Mouse (Mus musculus) small intestine, adult 2 months (tissue): ENCODE measurements around the gene Bbof1. TPM values are rescaled to one million over a fixed set of nuclear protein-coding genes. Genes with fewer than 3 reads are reported as not detected.

ENCODE experiments used
- H3K27ac ChIP-seq: fragments of 200-500 bp; 2 replicates; pipeline ENCODE4 v1.5.1; 2012; ENCODE audit warnings: low read depth, low read length, control low read depth, inconsistent platforms; ENCODE audit not compliant: insufficient read depth
- H3K27me3 ChIP-seq: fragments of 200-500 bp; 2 replicates; pipeline ENCODE4 v1.6.1; 2012; ENCODE audit warnings: mild to moderate bottlenecking, moderate library complexity, low read length, inconsistent platforms; ENCODE audit not compliant: control insufficient read depth, insufficient read depth
- H3K36me3 ChIP-seq: fragments of 200-500 bp; 2 replicates; pipeline ENCODE4 v1.6.1; 2012; ENCODE audit warnings: mild to moderate bottlenecking, low read length, control low read depth, inconsistent platforms; ENCODE audit not compliant: control insufficient read depth, insufficient read depth
- H3K4me1 ChIP-seq: fragments of 200-500 bp; 2 replicates; pipeline ENCODE4 v1.6.1; 2012; ENCODE audit warnings: low read length, inconsistent platforms, mixed read lengths; ENCODE audit not compliant: control insufficient read depth, insufficient read depth, insufficient read length
- H3K4me3 ChIP-seq: fragments of 200-500 bp; 2 replicates; pipeline ENCODE4 v1.5.1; 2012; ENCODE audit warnings: low read depth, mild to moderate bottlenecking, control low read depth, inconsistent platforms, low read length, moderate library complexity
- CTCF ChIP-seq: fragments of 200-500 bp; IDR thresholded peaks from 2 replicates; pipeline ENCODE4 v1.5.1; 2012; ENCODE audit warnings: low read depth, mild to moderate bottlenecking, control low read depth, inconsistent platforms, low read length, moderate library complexity, mixed read lengths; ENCODE audit not compliant: insufficient replicate concordance, insufficient read length; ENCODE audit errors: extremely low read depth
- POLR2A ChIP-seq: fragments of 200-500 bp; IDR thresholded peaks from 2 replicates; pipeline ENCODE4 v1.6.1; 2012; ENCODE audit warnings: low read depth, mild to moderate bottlenecking, control low read depth, inconsistent platforms, low read length, moderate library complexity
- WGBS: fragments of 180-500 bp; shearing (Covaris S2); methylation state at CpG from one replicate; pipeline ENCODE4 v1.1.7; 2018; 5-methylcytosine and 5-hydroxymethylcytosine counted together
- polyA plus RNA-seq: library from polyadenylated mRNA; depleted of rRNA; stranded (reverse); fragments of >200 nt; gene quantifications from 2 replicates; pipeline ENCODE4 v1.2.3, GENCODE M21; 2012

Bbof1 gene
- polyA plus RNA-seq, 1 experiment: not detected

GRCm38 (mm10) chr12:84373831-84374481 is 34.9 kb upstream of the Bbof1 start:
- peaks cover 68% of the 10 kb centered on the region for H3K36me3 ChIP-seq

GRCm38 (mm10) chr12:84382369-84382768 is 26.5 kb upstream of the Bbof1 start:
- 96% methylated on average over 4 of the region's 4 CpGs for WGBS

More at GRCm38 (mm10) chr12:84373831-84374481, 34.9 kb upstream of the Bbof1 start:
- Histone ChIP-seq H3K4me1 (peaks cover 2% of the 10 kb centered on the region; the same call in 1 of the 2 replicates), H3K4me3 (no peak overlapping the region), H3K27ac (no peak overlapping the region), H3K27me3 (no peaks in the 10 kb centered on the region)
- TF ChIP-seq POLR2A: no peak
- no peak for TF ChIP-seq CTCF
- WGBS: 33% methylated on average over 6 of the region's 6 CpGs

GRCm38 (mm10) chr12:84384644-84385081 is 24.2 kb upstream of the Bbof1 start:
- peaks cover 3% of the 10 kb centered on the region; the same call in 1 of the 2 replicates for H3K4me1 ChIP-seq
- peaks cover 55% of the 10 kb centered on the region for H3K36me3 ChIP-seq
- H3K27me3 ChIP-seq: no peaks in the 10 kb centered on the region
- WGBS: 18% methylated on average over 5 of the region's 5 CpGs
- peak overlapping the region; percentile 80 for H3K27ac ChIP-seq
- TF ChIP-seq POLR2A: no peak
- no peak for TF ChIP-seq CTCF
- H3K4me3 ChIP-seq: no peak overlapping the region

More at GRCm38 (mm10) chr12:84382369-84382768, 26.5 kb upstream of the Bbof1 start:
- Histone ChIP-seq H3K27ac (no peak overlapping the region), H3K36me3 (peaks cover 63% of the 10 kb centered on the region), H3K4me1 (peaks cover 3% of the 10 kb centered on the region; the same call in 1 of the 2 replicates), H3K4me3 (no peak overlapping the region), H3K27me3 (no peaks in the 10 kb centered on the region)
- TF ChIP-seq POLR2A: no peak
- no peak for TF ChIP-seq CTCF

GRCm38 (mm10) chr12:84385408-84385807 is 23.5 kb upstream of the Bbof1 start:
- H3K4me3 ChIP-seq: no peak overlapping the region
- peaks cover 3% of the 10 kb centered on the region; the same call in 1 of the 2 replicates for H3K4me1 ChIP-seq
- H3K27ac ChIP-seq: peak overlapping the region; percentile 63
- WGBS: 81% methylated on average over 4 of the region's 4 CpGs
- peaks cover 54% of the 10 kb centered on the region for H3K36me3 ChIP-seq
- no peaks in the 10 kb centered on the region for H3K27me3 ChIP-seq
- no peak for TF ChIP-seq POLR2A
- TF ChIP-seq CTCF: no peak

GRCm38 (mm10) chr12:84388097-84388496 is 20.8 kb upstream of the Bbof1 start:
- Histone ChIP-seq H3K36me3 (peaks cover 48% of the 10 kb centered on the region), H3K4me1 (peaks cover 3% of the 10 kb centered on the region; the same call in 1 of the 2 replicates), H3K27ac (no peak overlapping the region), H3K4me3 (no peak overlapping the region), H3K27me3 (no peaks in the 10 kb centered on the region)
- 93% methylated on average over 8 of the region's 8 CpGs for WGBS
- TF ChIP-seq POLR2A (no peak), CTCF (no peak)

- Histone ChIP-seq H3K27me3 (no peaks in the 10 kb centered on the region), H3K4me1 (peaks cover 3% of the 10 kb centered on the region; the same call in 1 of the 2 replicates), H3K4me3 (no peak overlapping the region), H3K27ac (no peak overlapping the region), H3K36me3 (peaks cover 52% of the 10 kb centered on the region)
- 75% methylated on average over 14 of the region's 14 CpGs for WGBS
- TF ChIP-seq CTCF (no peak), POLR2A (no peak)
These were observed 20.0 kb upstream of the Bbof1 start for GRCm38 (mm10) chr12:84388774-84389400.

GRCm38 (mm10) chr12:84390336-84390735 is 18.5 kb upstream of the Bbof1 start:
- WGBS: 92% methylated on average over 6 of the region's 6 CpGs
- no peak overlapping the region for H3K4me3 ChIP-seq
- no peaks in the 10 kb centered on the region for H3K27me3 ChIP-seq
- H3K36me3 ChIP-seq: peaks cover 52% of the 10 kb centered on the region
- H3K4me1 ChIP-seq: no peaks in the 10 kb centered on the region; the same call in 1 of the 2 replicates
- no peak overlapping the region for H3K27ac ChIP-seq
- no peak for TF ChIP-seq POLR2A
- TF ChIP-seq CTCF: no peak
